Comparison of ENCODE assay signal across 7 mouse cellular contexts in genomic region chr17:66479311-66479710, GRCm38 (mm10). TPM values are rescaled to one million over a fixed set of nuclear protein-coding genes. Genes with fewer than 3 reads are reported as not detected.
DNase-seq lines count a peak whose midpoint lies in the region; TF ChIP-seq lines count a peak whose summit lies in the region.

No protein-coding gene starts in this region.

- H3K9me3 ChIP-seq in ES-E14 (ENCODE audit: control insufficient read depth, insufficient read depth, low read depth, low read length) = no peaks in the 10 kb centered on the region

- H3K4me1 ChIP-seq in ES-E14 (ENCODE audit: control insufficient read depth in 2 of 2, insufficient read depth in 2 of 2, low read length in 2 of 2, poor library complexity in 1 of 2) = peaks cover 0 to 3% of the 10 kb centered on the region in 2 experiments; a peak in 2 of 4 replicates

- intact Hi-C loops in left cerebral cortex, postnatal 10 days (cut with DNase I) = no loop called here

- peak overlapping the region; percentile 100 for H3K27ac ChIP-seq in ES-E14 (ENCODE audit: insufficient read depth, low read depth, low read length, poor library complexity, severe bottlenecking)

- peak overlapping the region; percentile 7 to 66 for H3K4me3 ChIP-seq in ES-E14 (ENCODE audit: insufficient read depth in 1 of 2, low read depth in 1 of 2, low read length in 2 of 2, poor library complexity in 1 of 2, severe bottlenecking in 1 of 2)

- H3K9ac ChIP-seq in ES-E14 (ENCODE audit: insufficient read depth, low read depth, low read length, poor library complexity, severe bottlenecking) = peak overlapping the region; percentile 79

- in situ Hi-C loops in ES-E14 (cut with MboI; ENCODE audit: low sequenced_read_pairs in 2 of 2, unreplicated experiment in 2 of 2) = no loop called here

- DNase-seq in ES-E14 (ENCODE audit: low read depth, low spot score) = no peak
- DNase-seq in ZHBTc4 (ENCODE audit: low read depth, low spot score) = peak; percentile 94
- peak; percentile 33 to 78 for DNase-seq in frontal cortex, adult 2 months (ENCODE audit: extremely low spot score in 1 of 2, low spot score in 1 of 2)
- peak; percentile 24 to 42 for DNase-seq in left cerebral cortex, postnatal 10 days (ENCODE audit: extremely low spot score in 1 of 2, low spot score in 2 of 2)
- DNase-seq in neural tube, embryonic 10.5 days (ENCODE audit: extremely low spot score, low spot score) = peak; percentile 60
- DNase-seq in gastrocnemius, adult 8-10 months (ENCODE audit: low spot score in 2 of 2) = no peak
- no peak for DNase-seq in B cell, adult 2 months

- peaks cover 14% of the 10 kb centered on the region for H3K36me3 ChIP-seq in ES-E14 (ENCODE audit: control insufficient read depth, insufficient read depth, low read length, poor library complexity, severe bottlenecking)

TF ChIP-seq in ES-E14, 5 proteins besides CTCF, POLR2A, EP300 and RAD21:
- TF ChIP-seq ZC3H11A (IDR thresholded peaks at IDR 0.05; ENCODE audit: borderline replicate concordance, low read depth, low read length) (no peak), ZNF384 (IDR thresholded peaks at IDR 0.05; ENCODE audit: low read depth, low read length) (no peak), CHD2 (IDR thresholded peaks at IDR 0.05; ENCODE audit: low read depth, low read length) (no peak), HCFC1 (IDR thresholded peaks at IDR 0.05; ENCODE audit: borderline replicate concordance, insufficient read depth, low read length) (no peak), MAFK (IDR thresholded peaks at IDR 0.05; ENCODE audit: insufficient read depth, low read depth, low read length) (no peak)

RNA-seq across cellular contexts. Expression of gene Mtcl1, which starts 29.8 kb away (rescaled TPM):
- total RNA-seq in ES-E14 (2012; rRNA removed) = 75.8 and 104 TPM in 2 replicates
- polyA plus RNA-seq in frontal cortex, adult 2 months (2012; rRNA removed) = 35.6 and 38.5 TPM in 2 replicates
- 10 to 100 TPM; 65.9 to 67.3 TPM for total RNA-seq in left cerebral cortex, postnatal 10 days (2021)
- total RNA-seq in gastrocnemius, adult 8-10 months (2022) = 10 to 100 TPM in 1 of 4 experiments, 1 to 10 TPM in 3; 4.8 to 10.0 (median 5.6) TPM

RNA-seq across cellular contexts. Expression of gene Rab12, which starts 40.2 kb away (rescaled TPM):
- 20.1 and 22.8 TPM in 2 replicates for total RNA-seq in ES-E14 (2012; rRNA removed)
- polyA plus RNA-seq in frontal cortex, adult 2 months (2012; rRNA removed) = 119 and 127 TPM in 2 replicates
- total RNA-seq in left cerebral cortex, postnatal 10 days (2021) = 100 to 1,000 TPM; 155 to 162 TPM
- total RNA-seq in gastrocnemius, adult 8-10 months (2022) = 100 to 1,000 TPM; 189 to 250 (median 241) TPM

Comparison
In these comparisons a context has a peak if more than half of its experiments do, and no peak if none do; other contexts are left out.
1. DNase-seq: peak in ZHBTc4 (single experiment), frontal cortex, adult 2 months (2 of 2), left cerebral cortex, postnatal 10 days (2 of 2) and neural tube, embryonic 10.5 days (single experiment); none in ES-E14 (single experiment), gastrocnemius, adult 8-10 months (0 of 2) and B cell, adult 2 months (0 of 2).